Mouse (Mus musculus): ENCODE measurements around the gene Hba-a2. TPM values are rescaled to one million over a fixed set of nuclear protein-coding genes. Genes with fewer than 3 reads are reported as not detected.
"Not testable (repeated sequence)": the region's sequence is repeated elsewhere in the genome, so short reads cannot be mapped to it uniquely, and the experiment has no call there.

The Hba-a2 gene
- polyA plus RNA-seq, 1 experiment from 2014 or later = 6,415 TPM

DNA sequence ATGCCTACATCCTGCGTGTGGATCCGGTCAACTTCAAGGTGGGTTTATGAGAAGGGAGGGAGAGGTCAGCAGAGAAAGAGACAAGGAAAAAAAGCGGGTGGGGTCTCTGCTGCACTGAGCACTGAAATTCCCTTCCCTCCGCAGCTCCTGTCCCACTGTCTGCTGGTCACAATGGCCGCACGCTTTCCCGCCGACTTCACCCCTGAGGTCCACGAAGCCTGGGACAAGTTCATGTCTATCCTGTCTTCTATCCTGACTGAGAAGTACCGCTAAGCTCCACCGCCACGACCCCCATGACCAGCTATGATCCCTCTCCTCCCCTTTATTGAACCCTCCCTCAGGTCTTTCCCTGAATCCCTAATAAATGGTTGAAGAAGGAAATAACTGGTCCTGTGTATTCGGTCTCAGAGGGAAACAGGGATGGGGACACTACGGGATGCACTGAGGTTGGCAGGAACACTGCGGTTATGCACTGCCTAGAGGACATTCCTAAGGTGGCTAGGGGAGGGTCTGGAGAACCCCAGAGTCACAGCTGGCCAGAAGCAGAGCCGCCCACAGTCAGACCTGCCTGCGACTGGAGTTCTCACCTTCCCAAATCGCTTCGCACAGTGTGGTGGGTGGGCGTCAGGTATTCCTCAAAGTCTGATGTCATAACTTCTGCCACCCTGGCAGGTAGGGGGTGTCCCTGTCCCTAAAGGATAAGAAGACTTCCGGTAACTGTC lies 18.4 kb upstream of the Hba-a2 start:
- no peaks in the 10 kb centered on the region for H3K36me3 ChIP-seq (ENCODE audit: control insufficient read depth, insufficient read depth, low read length)
- H3K9ac ChIP-seq (replicated peaks; ENCODE audit: low read depth, low read length) = no peak overlapping the region
- H3K4me1 ChIP-seq (ENCODE audit: control insufficient read depth, insufficient read depth, low read length) = no peaks in the 10 kb centered on the region
- H3K9me3 ChIP-seq (ENCODE audit: control insufficient read depth, low read depth, low read length) = no peaks in the 10 kb centered on the region
- no peak overlapping the region for H3K4me2 ChIP-seq (replicated peaks; ENCODE audit: low read depth, low read length)
- no peak for ATAC-seq (ENCODE audit: insufficient number of reproducible peaks, insufficient read depth, low FRiP score, low read depth)
- WGBS = 65% methylated on average over 21 of the region's 21 CpGs
- H3K27ac ChIP-seq (ENCODE audit: low read length) = no peak overlapping the region
- no peak overlapping the region for H3K4me3 ChIP-seq (ENCODE audit: low read depth, low read length)
- 0 out of 2 replicates have a peak, but pooled peaks cover 3% of the 10 kb centered on the region for H3K27me3 ChIP-seq (ENCODE audit: control insufficient read depth, insufficient read depth, low read length)

DNA sequence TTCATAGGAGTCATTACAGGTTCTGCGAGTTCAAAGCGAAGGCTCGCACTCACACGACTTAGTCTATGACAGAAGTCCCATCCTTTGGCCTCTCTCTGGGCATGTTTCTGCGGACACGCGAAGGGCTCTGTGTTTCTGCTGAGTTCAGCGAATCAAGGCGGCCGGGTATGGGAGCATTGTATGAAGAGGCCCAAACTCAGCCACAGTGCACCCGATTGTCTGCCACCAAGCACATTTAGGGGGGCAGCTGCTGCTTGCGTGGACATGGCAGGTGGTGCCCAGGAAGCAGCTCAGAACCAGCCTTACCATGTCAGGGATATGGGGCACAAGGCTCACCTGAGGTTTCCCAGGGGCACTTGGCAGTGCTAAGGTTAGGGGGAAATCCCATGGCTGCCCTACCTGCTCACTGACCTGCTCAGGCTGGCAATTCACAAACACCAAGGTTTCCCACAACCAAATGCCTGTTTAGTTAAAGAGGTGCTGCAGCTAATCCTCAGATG lies 17.8 kb upstream of the Hba-a2 start:
- H3K9ac ChIP-seq (replicated peaks; ENCODE audit: low read depth, low read length) = no peak overlapping the region
- no peak for ATAC-seq (ENCODE audit: insufficient number of reproducible peaks, insufficient read depth, low FRiP score, low read depth)
- 80% methylated on average over 12 of the region's 12 CpGs for WGBS
- H3K4me3 ChIP-seq (ENCODE audit: low read depth, low read length) = no peak overlapping the region
- no peaks in the 10 kb centered on the region for H3K36me3 ChIP-seq (ENCODE audit: control insufficient read depth, insufficient read depth, low read length)
- no peaks in the 10 kb centered on the region for H3K9me3 ChIP-seq (ENCODE audit: control insufficient read depth, low read depth, low read length)
- H3K4me1 ChIP-seq (ENCODE audit: control insufficient read depth, insufficient read depth, low read length) = no peaks in the 10 kb centered on the region
- no peak overlapping the region for H3K4me2 ChIP-seq (replicated peaks; ENCODE audit: low read depth, low read length)
- no peak overlapping the region for H3K27ac ChIP-seq (ENCODE audit: low read length)
- H3K27me3 ChIP-seq (ENCODE audit: control insufficient read depth, insufficient read depth, low read length) = 0 out of 2 replicates have a peak, but pooled peaks cover 3% of the 10 kb centered on the region

DNA sequence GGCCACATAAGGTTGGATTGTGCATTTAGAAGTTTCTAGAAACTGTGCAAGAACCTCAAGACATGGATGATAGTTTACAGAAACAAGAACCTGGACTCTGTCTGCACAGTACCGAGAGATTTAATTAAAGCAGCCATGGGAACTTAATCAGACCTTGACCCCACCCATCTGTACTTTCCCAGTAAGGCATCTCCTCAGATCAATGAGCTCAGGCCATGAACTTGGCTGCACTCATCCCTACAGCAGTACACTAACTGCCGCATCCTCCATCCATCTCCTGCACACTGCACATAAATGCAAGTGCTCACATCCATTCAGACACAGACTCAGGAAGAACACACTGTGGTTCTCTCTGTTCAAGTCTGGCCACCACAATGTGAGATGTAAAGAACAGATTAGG lies 15.6 kb upstream of the Hba-a2 start:
- WGBS = 44% methylated on average over 2 of the region's 2 CpGs
- no peak overlapping the region for H3K27ac ChIP-seq (ENCODE audit: low read length)
- no peak overlapping the region for H3K4me2 ChIP-seq (replicated peaks; ENCODE audit: low read depth, low read length)
- no peaks in the 10 kb centered on the region for H3K4me1 ChIP-seq (ENCODE audit: control insufficient read depth, insufficient read depth, low read length)
- no peaks in the 10 kb centered on the region for H3K9me3 ChIP-seq (ENCODE audit: control insufficient read depth, low read depth, low read length)
- H3K4me3 ChIP-seq (ENCODE audit: low read depth, low read length) = no peak overlapping the region
- H3K9ac ChIP-seq (replicated peaks; ENCODE audit: low read depth, low read length) = no peak overlapping the region
- 0 out of 2 replicates have a peak, but pooled peaks cover 3% of the 10 kb centered on the region for H3K27me3 ChIP-seq (ENCODE audit: control insufficient read depth, insufficient read depth, low read length)
- H3K36me3 ChIP-seq (ENCODE audit: control insufficient read depth, insufficient read depth, low read length) = no peaks in the 10 kb centered on the region
- ATAC-seq (ENCODE audit: insufficient number of reproducible peaks, insufficient read depth, low FRiP score, low read depth) = no peak

DNA sequence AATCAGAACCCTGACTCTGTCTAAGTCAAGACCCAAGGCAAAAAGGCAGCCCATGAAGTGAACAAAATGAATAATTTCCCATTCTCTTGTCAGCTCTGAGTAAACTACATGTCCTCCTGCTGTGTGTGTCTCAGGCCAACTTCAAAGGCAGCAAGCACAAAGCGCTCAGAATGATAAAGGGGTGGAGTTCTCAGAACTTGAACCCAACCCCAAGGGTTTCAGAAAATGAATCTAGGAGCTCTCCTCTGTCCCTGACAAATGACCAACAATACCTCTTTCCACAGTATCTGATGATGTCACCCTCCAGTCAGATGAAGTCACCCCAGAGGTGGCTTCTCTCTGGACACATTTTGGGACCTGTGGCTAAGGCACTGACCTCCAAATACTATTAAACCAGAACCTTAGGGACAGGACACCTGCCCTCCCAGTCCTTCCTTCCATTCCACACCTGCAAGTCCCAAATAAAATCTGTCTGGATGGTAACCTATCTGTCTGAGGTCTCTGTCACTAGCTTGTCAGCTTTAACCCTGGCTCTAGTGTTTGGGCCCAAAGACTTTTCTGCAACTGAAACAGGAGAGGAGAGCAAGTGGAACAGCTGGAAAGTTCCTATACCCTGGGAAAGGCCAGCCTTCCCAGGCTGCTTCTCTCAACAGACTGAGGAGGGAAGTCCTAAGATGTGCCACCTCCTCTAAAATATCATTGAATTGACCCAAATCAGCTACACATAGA lies 14.7 kb upstream of the Hba-a2 start:
- WGBS = 71% methylated on average over 1 of the region's 1 CpGs
- H3K9ac ChIP-seq (replicated peaks; ENCODE audit: low read depth, low read length) = no peak overlapping the region
- H3K27ac ChIP-seq (ENCODE audit: low read length) = no peak overlapping the region
- no peak overlapping the region for H3K4me3 ChIP-seq (ENCODE audit: low read depth, low read length)
- H3K9me3 ChIP-seq (ENCODE audit: control insufficient read depth, low read depth, low read length) = no peaks in the 10 kb centered on the region
- H3K4me2 ChIP-seq (replicated peaks; ENCODE audit: low read depth, low read length) = no peak overlapping the region
- H3K4me1 ChIP-seq (ENCODE audit: control insufficient read depth, insufficient read depth, low read length) = no peaks in the 10 kb centered on the region
- ATAC-seq (ENCODE audit: insufficient number of reproducible peaks, insufficient read depth, low FRiP score, low read depth) = no peak
- no peaks in the 10 kb centered on the region for H3K36me3 ChIP-seq (ENCODE audit: control insufficient read depth, insufficient read depth, low read length)
- no peaks in the 10 kb centered on the region for H3K27me3 ChIP-seq (ENCODE audit: control insufficient read depth, insufficient read depth, low read length)

DNA sequence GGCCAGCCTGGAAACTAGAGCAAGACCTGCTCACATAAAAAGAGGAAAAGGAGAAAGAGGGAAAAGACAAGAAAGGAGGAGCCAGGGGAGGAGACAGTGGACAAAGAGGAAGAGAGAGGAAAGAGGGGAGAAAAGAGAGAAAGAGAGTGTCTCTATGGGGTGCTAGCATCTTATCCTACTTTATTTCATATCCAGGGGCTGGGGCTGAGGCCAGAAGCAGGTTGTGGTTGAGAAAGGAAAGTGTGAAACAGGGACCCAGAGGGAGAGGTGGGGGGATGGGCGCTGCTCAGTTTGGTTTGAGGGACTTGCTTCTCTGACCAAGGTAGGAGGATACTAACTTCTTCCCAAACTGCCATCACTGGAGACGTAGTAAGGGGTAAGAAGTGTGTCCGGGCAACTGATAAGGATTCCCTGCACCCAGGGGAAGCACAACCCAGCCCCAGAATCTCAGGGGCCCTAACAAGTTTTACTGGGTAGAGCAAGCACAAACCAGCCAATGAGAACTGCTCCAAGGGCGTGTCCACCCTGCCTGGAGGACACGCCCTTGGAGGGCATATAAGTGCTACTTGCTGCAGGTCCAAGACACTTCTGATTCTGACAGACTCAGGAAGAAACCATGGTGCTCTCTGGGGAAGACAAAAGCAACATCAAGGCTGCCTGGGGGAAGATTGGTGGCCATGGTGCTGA lies 13.1 kb upstream of the Hba-a2 start, which contains the start of gene Hba-a1:
Gene Hba-a1 (plus strand): TSS at position 421 of the 687 bp plus-strand sequence.
- ATAC-seq (ENCODE audit: insufficient number of reproducible peaks, insufficient read depth, low FRiP score, low read depth) = peak; percentile 77; the same call in 1 of the 2 replicates
- not testable (repeated sequence) for H3K4me3 ChIP-seq (ENCODE audit: low read depth, low read length); H3K4me2 ChIP-seq (replicated peaks; ENCODE audit: low read depth, low read length); H3K4me1 ChIP-seq (ENCODE audit: control insufficient read depth, insufficient read depth, low read length); H3K27ac ChIP-seq (ENCODE audit: low read length); H3K9me3 ChIP-seq (ENCODE audit: control insufficient read depth, low read depth, low read length); H3K27me3 ChIP-seq (ENCODE audit: control insufficient read depth, insufficient read depth, low read length); H3K9ac ChIP-seq (replicated peaks; ENCODE audit: low read depth, low read length); H3K36me3 ChIP-seq (ENCODE audit: control insufficient read depth, insufficient read depth, low read length)
- WGBS = 38% methylated on average over 1 of the region's 5 CpGs

DNA sequence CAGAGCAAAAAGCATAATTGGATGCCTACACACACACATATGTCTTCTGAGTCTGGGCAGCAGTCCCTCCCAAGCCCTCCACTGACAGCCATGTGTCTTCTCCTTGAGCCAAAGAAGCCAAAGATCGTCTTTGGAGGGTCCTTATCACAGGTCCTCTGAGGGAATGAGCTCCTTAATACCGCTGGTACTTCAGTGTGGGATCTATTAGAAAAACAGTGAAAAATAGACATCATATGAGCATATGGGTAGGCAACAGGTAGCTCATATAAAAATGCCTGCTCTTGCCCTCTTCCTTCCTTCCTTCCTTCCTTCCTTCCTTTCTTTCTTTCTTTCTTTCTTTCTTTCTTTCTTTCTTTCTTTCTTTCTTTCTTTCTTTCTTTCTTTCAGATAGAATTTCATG lies 11.7 kb upstream of the Hba-a2 start:
- not testable (repeated sequence) for H3K4me1 ChIP-seq (ENCODE audit: control insufficient read depth, insufficient read depth, low read length); H3K9ac ChIP-seq (replicated peaks; ENCODE audit: low read depth, low read length); H3K4me3 ChIP-seq (ENCODE audit: low read depth, low read length); H3K36me3 ChIP-seq (ENCODE audit: control insufficient read depth, insufficient read depth, low read length); H3K4me2 ChIP-seq (replicated peaks; ENCODE audit: low read depth, low read length); H3K27ac ChIP-seq (ENCODE audit: low read length); H3K27me3 ChIP-seq (ENCODE audit: control insufficient read depth, insufficient read depth, low read length); ATAC-seq (ENCODE audit: insufficient number of reproducible peaks, insufficient read depth, low FRiP score, low read depth); H3K9me3 ChIP-seq (ENCODE audit: control insufficient read depth, low read depth, low read length)
- WGBS = 49% methylated on average over 2 of the region's 2 CpGs

DNA sequence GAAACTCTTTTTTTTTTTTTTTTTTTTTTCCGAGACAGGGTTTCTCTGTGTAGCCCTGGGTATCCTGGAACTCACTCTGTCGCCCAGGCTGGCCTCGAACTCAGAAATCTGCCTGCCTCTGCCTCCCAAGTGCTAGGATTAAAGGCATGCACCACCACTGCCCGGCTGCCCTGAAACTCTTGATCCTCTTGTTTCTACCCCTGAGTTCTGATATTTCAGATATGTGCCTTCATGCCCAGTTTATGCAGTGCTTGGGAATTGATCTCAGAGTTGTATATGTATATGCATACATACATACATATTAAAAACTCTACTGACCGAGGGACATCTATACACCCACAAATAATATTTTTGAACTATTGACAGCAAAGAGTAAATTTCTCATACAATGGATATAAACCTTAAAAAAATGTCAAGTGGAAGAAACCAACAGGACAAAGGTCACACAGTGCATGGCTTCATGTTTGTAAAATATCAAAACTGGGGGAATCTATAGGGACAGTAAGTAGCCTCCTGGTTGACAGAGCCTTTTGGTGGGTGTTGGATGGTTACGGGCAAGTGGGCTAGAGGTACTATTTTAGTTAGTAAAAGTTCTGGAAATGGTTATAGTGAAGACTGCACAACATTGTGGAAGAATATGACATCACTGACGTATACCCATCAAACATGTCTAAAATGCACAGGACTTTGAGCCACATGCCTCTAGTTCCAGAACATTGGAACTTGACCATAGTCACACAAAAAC lies 11.1 kb upstream of the Hba-a2 start:
- peak; percentile 59; the same call in 1 of the 2 replicates for ATAC-seq (ENCODE audit: insufficient number of reproducible peaks, insufficient read depth, low FRiP score, low read depth)
- no peaks in the 10 kb centered on the region for H3K27me3 ChIP-seq (ENCODE audit: control insufficient read depth, insufficient read depth, low read length)
- no peaks in the 10 kb centered on the region for H3K4me1 ChIP-seq (ENCODE audit: control insufficient read depth, insufficient read depth, low read length)
- no peak overlapping the region for H3K9ac ChIP-seq (replicated peaks; ENCODE audit: low read depth, low read length)
- no peak overlapping the region for H3K4me2 ChIP-seq (replicated peaks; ENCODE audit: low read depth, low read length)
- no peaks in the 10 kb centered on the region for H3K9me3 ChIP-seq (ENCODE audit: control insufficient read depth, low read depth, low read length)
- H3K27ac ChIP-seq (ENCODE audit: low read length) = no peak overlapping the region
- no peaks in the 10 kb centered on the region for H3K36me3 ChIP-seq (ENCODE audit: control insufficient read depth, insufficient read depth, low read length)
- 72% methylated on average over 7 of the region's 7 CpGs for WGBS
- no peak overlapping the region for H3K4me3 ChIP-seq (ENCODE audit: low read depth, low read length)

DNA sequence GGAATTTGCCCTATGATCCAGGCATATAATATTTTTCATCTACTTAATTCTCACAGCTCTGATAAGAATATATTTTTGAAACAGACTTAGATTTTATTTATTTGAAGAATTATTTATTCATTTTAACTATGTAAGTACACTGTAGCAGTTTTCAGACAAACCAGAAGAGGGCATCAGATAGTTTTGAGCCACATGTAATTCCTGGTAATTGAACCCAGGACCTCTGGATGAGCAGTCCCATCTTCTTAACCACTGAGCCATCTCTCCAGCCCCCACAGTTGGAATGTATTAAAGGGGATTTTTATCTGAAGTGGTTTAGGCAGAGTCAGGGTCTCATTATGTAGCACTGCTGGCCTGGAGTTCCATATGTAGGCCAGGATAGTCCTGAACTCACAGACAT lies 10.4 kb upstream of the Hba-a2 start:
- H3K27ac ChIP-seq (ENCODE audit: low read length); H3K9ac ChIP-seq (replicated peaks; ENCODE audit: low read depth, low read length); H3K4me3 ChIP-seq (ENCODE audit: low read depth, low read length); H3K4me2 ChIP-seq (replicated peaks; ENCODE audit: low read depth, low read length); ATAC-seq (ENCODE audit: insufficient number of reproducible peaks, insufficient read depth, low FRiP score, low read depth); H3K27me3 ChIP-seq (ENCODE audit: control insufficient read depth, insufficient read depth, low read length); H3K4me1 ChIP-seq (ENCODE audit: control insufficient read depth, insufficient read depth, low read length); H3K9me3 ChIP-seq (ENCODE audit: control insufficient read depth, low read depth, low read length); H3K36me3 ChIP-seq (ENCODE audit: control insufficient read depth, insufficient read depth, low read length): not testable (repeated sequence)

All from stomach, embryonic 14.5 days (tissue).